ENCODE assay signal across 7 mouse cellular contexts in the genomic region with DNA sequence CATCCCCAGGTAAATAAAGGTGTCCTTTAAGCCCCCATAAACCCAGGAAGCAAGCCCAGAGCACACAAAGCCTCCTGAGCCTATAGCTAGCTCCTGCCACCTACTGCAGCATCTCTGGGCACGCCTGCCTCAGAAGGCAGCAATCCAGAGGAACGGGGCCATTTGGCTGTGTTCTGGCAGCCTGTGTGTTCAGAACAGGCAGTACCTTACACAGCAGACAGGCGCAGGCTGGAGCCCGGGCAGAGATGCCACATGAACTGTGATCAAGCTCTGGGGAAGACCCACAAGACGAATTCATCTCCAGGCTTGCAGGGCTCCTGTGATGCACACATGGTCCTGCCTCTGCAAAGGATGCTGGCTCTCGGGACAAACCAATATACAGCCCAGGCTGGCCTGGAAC. TPM values are rescaled to one million over a fixed set of nuclear protein-coding genes. Genes with fewer than 3 reads are reported as not detected.
DNase-seq lines count a peak whose midpoint lies in the region; ATAC-seq and TF ChIP-seq lines count a peak whose summit lies in the region.

No protein-coding gene starts in this region.

- H3K9ac ChIP-seq in forebrain, embryonic 12.5 days: 0 out of 2 replicates have a peak overlapping the region, but pooled peaks have one; percentile 17
- H3K9ac ChIP-seq in stomach, postnatal 0 days (ENCODE audit: low read length): no peak overlapping the region

- no peak for TF ChIP-seq CTCF in stomach, postnatal 0 days (IDR thresholded peaks at IDR 0.05; ENCODE audit: low read depth)

- H3K9me3 ChIP-seq in forebrain, embryonic 12.5 days: no peaks in the 10 kb centered on the region
- no peaks in the 10 kb centered on the region for H3K9me3 ChIP-seq in stomach, postnatal 0 days (ENCODE audit: control insufficient read depth, low read length)

- H3K36me3 ChIP-seq in forebrain, embryonic 12.5 days (replicated peaks): peaks cover 67% of the 10 kb centered on the region
- peaks cover 9% of the 10 kb centered on the region for H3K36me3 ChIP-seq in stomach, postnatal 0 days (ENCODE audit: control insufficient read depth, insufficient read depth, low read length)

- no peak for TF ChIP-seq EP300 in stomach, postnatal 0 days (optimal IDR thresholded peaks at IDR 0.05)

- H3K4me1 ChIP-seq in forebrain, embryonic 12.5 days: peaks cover 31% of the 10 kb centered on the region
- H3K4me1 ChIP-seq in stomach, postnatal 0 days (replicated peaks; ENCODE audit: control insufficient read depth, insufficient read depth): no peaks in the 10 kb centered on the region

- intact Hi-C loops in left cerebral cortex, postnatal 36 days (cut with DNase I): no loop called here

- H3K27me3 ChIP-seq in forebrain, embryonic 12.5 days: no peaks in the 10 kb centered on the region
- H3K27me3 ChIP-seq in stomach, postnatal 0 days (ENCODE audit: control insufficient read depth, insufficient read depth, low read length): no peaks in the 10 kb centered on the region

- H3K4me2 ChIP-seq in forebrain, embryonic 12.5 days: no peak overlapping the region
- H3K4me2 ChIP-seq in stomach, postnatal 0 days (replicated peaks; ENCODE audit: low read depth): no peak overlapping the region

- ATAC-seq in forebrain, embryonic 12.5 days (ENCODE audit: low FRiP score): no peak
- no peak for ATAC-seq in stomach, postnatal 0 days (ENCODE audit: low FRiP score, low TSS enrichment)
- no peak for ATAC-seq in monocyte, adult 5-6 weeks (replicated peaks; ENCODE audit: insufficient number of reproducible peaks, low FRiP score, low TSS enrichment, poor library complexity, severe bottlenecking)

- peak overlapping the region; percentile 74 for H3K27ac ChIP-seq in forebrain, embryonic 12.5 days
- H3K27ac ChIP-seq in stomach, postnatal 0 days (replicated peaks): 0 out of 2 replicates have a peak overlapping the region, but pooled peaks have one; percentile 13

- no peak overlapping the region for H3K4me3 ChIP-seq in forebrain, embryonic 12.5 days (replicated peaks)
- no peak overlapping the region for H3K4me3 ChIP-seq in stomach, postnatal 0 days (ENCODE audit: low read depth, low read length)

- 81% methylated on average over 6 of the region's 6 CpGs for WGBS in forebrain, embryonic 12.5 days
- 79% methylated on average over 6 of the region's 6 CpGs for whole genome bisulfite sequencing in stomach, postnatal 0 days

- peak; percentile 82 for DNase-seq in right cerebral cortex, adult 18-20 months
- DNase-seq in right cerebral cortex, postnatal 4 days: no peak
- peak; percentile 66 to 82 for DNase-seq in left cerebral cortex, postnatal 36 days (ENCODE audit: low spot score in 2 of 2)
- DNase-seq in stomach, postnatal 0 days (ENCODE audit: low spot score): no peak
- DNase-seq in adrenal gland, postnatal 10 days: no peak

RNA-seq across cellular contexts. Expression of a gene that starts 15.0 kb away (rescaled TPM):
- polyA plus RNA-seq in forebrain, embryonic 12.5 days (2016; fragmentation: Nextera tagmentation; extraction: Ambion mirVana): 24.0 and 24.6 TPM in 2 replicates
- 10 to 100 TPM; 30.4 to 34.1 TPM for total RNA-seq in left cerebral cortex, postnatal 36 days (2021)
- 5.0 and 5.3 TPM in 2 replicates for polyA plus RNA-seq in stomach, postnatal 0 days (2015; fragmentation: Nextera tagmentation; extraction: Ambion mirVana)
- 10 to 100 TPM in 1 of 2 experiments, 1 to 10 TPM in 1; 9.4 to 12.7 TPM for total RNA-seq in adrenal gland, postnatal 10 days (2021)
- 1.6 to 3.6 TPM (median 2.3 TPM) in 3 replicates for total RNA-seq in monocyte, adult 5-6 weeks (2017)

RNA-seq across cellular contexts. Expression of a gene that starts 26.3 kb away (rescaled TPM):
- 12,389 and 14,301 TPM in 2 replicates for polyA plus RNA-seq in forebrain, embryonic 12.5 days (2016; fragmentation: Nextera tagmentation; extraction: Ambion mirVana)
- total RNA-seq in left cerebral cortex, postnatal 36 days (2021): 1,000 to 10,000 TPM; 2,229 to 2,541 TPM
- polyA plus RNA-seq in stomach, postnatal 0 days (2015; fragmentation: Nextera tagmentation; extraction: Ambion mirVana): 14,823 and 16,187 TPM in 2 replicates
- 1,000 to 10,000 TPM; 2,913 to 2,936 TPM for total RNA-seq in adrenal gland, postnatal 10 days (2021)
- 6,587 to 7,071 TPM (median 6,776 TPM) in 3 replicates for total RNA-seq in monocyte, adult 5-6 weeks (2017)

Comparison
In these comparisons a context has a peak if more than half of its experiments do, and no peak if none do; other contexts are left out.
1. DNase-seq: peak in right cerebral cortex, adult 18-20 months (single experiment) and left cerebral cortex, postnatal 36 days (2 of 2); none in right cerebral cortex, postnatal 4 days (single experiment), stomach, postnatal 0 days (single experiment) and adrenal gland, postnatal 10 days (single experiment).